Mouse (Mus musculus) CD8-positive naive resting alpha-beta T cell, adult 57 days (primary cell): ENCODE results near the gene Dus2. TPM values are rescaled to one million over a fixed set of nuclear protein-coding genes. Genes with fewer than 3 reads are reported as not detected.

Experiments used
- total RNA-seq: library from RNA; stranded (reverse); gene quantifications from one replicate; pipeline ENCODE4 v1.2.4, GENCODE M21; 2023

Gene Dus2
- 17.1 TPM for total RNA-seq

DNA sequence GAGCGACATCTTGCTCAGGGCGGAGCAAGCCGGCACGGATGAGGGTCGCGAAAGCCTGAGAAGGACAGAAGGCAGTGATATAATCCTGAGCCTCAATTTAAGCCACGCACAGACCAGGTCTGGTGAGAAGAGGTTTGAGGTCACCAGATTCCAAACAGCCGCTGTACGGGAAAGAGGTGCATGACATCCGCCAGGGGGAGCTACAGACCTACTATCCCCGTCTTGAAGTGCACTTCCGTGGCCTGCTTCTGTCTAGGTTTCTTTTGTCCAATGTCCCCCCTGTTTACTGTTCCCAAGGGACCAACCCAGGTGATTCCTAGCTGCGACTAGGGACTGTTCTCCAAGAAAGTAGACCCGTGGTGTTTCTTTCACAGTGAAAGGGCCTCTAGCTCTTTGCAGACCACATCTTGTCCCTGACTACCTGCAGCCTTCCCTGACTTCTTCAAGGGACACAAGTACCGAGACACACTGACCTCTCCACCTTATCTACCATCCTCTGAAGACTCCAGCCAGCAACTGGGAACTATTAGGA, at the start of gene Dus2:
Dus2 (plus strand) TSS at position 482 of the 532 bp plus-strand sequence.

DNA sequence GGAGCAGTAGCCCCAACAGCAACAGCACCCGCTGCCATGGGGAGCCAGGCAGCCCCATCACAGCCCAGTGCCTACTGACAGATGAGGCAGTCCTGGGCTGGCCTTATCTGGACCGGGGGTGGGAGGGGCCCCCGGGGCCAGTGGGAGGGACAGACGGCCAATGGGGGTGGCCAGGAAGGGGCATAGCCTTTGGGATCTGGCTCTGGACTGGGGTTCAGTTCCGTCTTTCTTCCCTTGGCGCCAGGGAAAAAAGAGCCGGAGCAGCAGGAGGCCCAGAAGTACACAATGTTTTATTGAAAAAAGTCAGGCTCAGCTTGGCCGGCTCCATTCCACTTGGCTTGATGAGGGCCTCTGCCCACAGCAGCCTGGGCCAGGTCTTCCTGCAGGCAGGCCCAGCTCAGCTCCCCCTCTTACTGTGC, 47.8 kb upstream of the Dus2 start, which contains the start of gene Lcat:
Lcat (minus strand) TSS at position 62 of the 419 bp plus-strand sequence.

GRCm38 (mm10) chr8:105965905-105966341, 25.2 kb upstream of the Dus2 start, which contains the start of gene Slc12a4:
Gene Slc12a4, minus strand, starts transcription at chr8:105966097.

DNA sequence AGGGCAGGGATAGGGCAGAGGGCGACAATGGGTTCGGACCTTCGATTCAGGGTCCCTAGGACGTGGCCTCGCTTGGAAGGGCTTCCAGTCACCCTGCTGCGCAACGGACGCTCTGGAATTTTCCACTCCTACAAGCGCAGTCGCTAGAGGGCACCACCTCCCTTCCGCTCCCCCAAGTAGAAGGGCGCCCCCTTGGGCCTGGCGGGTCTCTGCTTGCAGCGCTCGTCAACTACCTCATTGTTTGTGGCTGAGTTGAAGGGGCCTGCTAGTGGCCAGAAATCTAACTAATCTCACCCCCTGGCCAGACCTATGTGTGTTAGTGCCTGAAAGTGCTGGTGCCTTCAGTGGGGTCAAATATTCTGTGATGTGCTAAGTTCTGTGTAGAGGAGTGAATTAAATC, 11.8 kb upstream of the Dus2 start, which contains the start of gene Dpep3:
Dpep3 (minus strand) TSS at position 105 of the 400 bp plus-strand sequence.

DNA sequence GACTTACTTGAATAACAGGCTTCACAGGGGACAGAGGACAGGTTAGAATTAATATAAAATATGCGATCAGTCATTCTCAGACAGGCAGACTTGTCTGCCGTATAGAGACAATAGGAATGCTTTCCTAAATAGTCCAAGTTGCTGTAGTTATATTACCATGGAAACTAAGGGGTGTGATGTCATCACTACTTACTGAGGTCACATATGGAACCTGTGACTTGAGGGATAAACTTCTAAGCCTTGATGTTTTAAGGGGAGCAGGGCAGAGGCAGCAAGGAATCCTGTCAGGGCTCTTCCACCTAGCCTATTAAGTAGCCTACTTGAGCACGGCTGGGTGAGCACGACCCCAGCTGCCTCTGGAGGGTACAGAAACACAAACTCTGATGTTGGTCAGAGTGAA, 14.7 kb downstream of the Dus2 start, which contains the start of gene Dpep2nb:
Dpep2nb (minus strand) TSS at position 101 of the 400 bp plus-strand sequence.

DNA sequence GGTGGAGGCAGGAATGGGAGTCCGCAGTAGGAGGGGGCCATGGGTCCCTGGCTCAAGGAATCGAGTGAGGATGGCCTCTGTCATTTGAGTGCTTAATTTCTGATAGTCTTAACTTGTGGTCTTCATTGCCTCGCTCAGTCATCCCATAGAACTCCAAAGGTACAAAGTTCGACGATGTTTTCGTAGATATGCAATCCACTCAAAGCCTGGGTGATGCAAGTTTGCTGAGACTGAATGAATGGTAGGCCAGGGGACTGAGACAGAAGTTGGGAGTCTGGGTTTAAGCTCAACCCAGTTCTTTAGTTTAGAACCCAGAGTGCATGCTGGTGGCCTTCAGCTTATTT, 20.5 kb downstream of the Dus2 start, which contains the start of gene Ddx28:
Ddx28 (minus strand) TSS at position 240 of the 344 bp plus-strand sequence.

GRCm38 (mm10) chr8:106058731-106059612, 67.8 kb downstream of the Dus2 start, which contains the start of gene Nfatc3:
Gene Nfatc3, plus strand, starts transcription at chr8:106058840.

Other genes with a start within 250 kb of the Dus2 start
- 6.0 TPM for gene Gfod2, start 232.7 kb upstream of the Dus2 start, total RNA-seq
- gene Ranbp10, start 164.0 kb upstream of the Dus2 start, total RNA-seq = 44.5 TPM
- 0.24 TPM for gene Tsnaxip1, start 163.6 kb upstream of the Dus2 start, total RNA-seq
- 18.6 TPM for gene Cenpt, start 138.1 kb upstream of the Dus2 start, total RNA-seq
- gene Thap11, start 136.2 kb upstream of the Dus2 start, total RNA-seq = 18.5 TPM
- gene Nutf2, start 130.8 kb upstream of the Dus2 start, total RNA-seq = 18.0 TPM
- 87.4 TPM for gene Edc4, start 110.5 kb upstream of the Dus2 start, total RNA-seq
- not detected for gene Nrn1l, start 97.8 kb upstream of the Dus2 start, total RNA-seq
- gene Pskh1, start 90.9 kb upstream of the Dus2 start, total RNA-seq = 23.3 TPM
- gene Ctrl, start 57.5 kb upstream of the Dus2 start, total RNA-seq = 6.9 TPM
- 138 TPM for gene Psmb10, start 52.9 kb upstream of the Dus2 start, total RNA-seq
- not detected for gene Lcat, start 48.0 kb upstream of the Dus2 start, total RNA-seq
- 17.1 TPM for gene Slc12a4, start 25.2 kb upstream of the Dus2 start, total RNA-seq
- gene Dpep3, start 11.9 kb upstream of the Dus2 start, total RNA-seq = not detected
- gene Dpep2nb, start 14.6 kb downstream of the Dus2 start, total RNA-seq = not detected
- 6.6 TPM for gene Ddx28, start 20.5 kb downstream of the Dus2 start, total RNA-seq
- gene Nfatc3, start 67.5 kb downstream of the Dus2 start, total RNA-seq = 184 TPM
- 0.67 TPM for gene Esrp2, start 145.6 kb downstream of the Dus2 start, total RNA-seq
- 3.2 TPM for gene Pla2g15, start 159.1 kb downstream of the Dus2 start, total RNA-seq
- gene Slc7a6, start 177.5 kb downstream of the Dus2 start, total RNA-seq = 37.9 TPM
- 58.4 TPM for gene Slc7a6os, start 219.6 kb downstream of the Dus2 start, total RNA-seq
- 34.3 TPM for gene Prmt7, start 219.6 kb downstream of the Dus2 start, total RNA-seq